Mouse (Mus musculus) liver (tissue): Measurements from ENCODE around the gene Pan2.
"Not testable (repeated sequence)": the region's sequence is repeated elsewhere in the genome, so short reads cannot be mapped to it uniquely, and the experiment has no call there.

Experiments used
- DNase-seq: peaks from one replicate; pipeline ENCODE4 v3.0.0-alpha.2; 2020; ENCODE audit warnings: mixed read lengths

Pan2 gene

DNA sequence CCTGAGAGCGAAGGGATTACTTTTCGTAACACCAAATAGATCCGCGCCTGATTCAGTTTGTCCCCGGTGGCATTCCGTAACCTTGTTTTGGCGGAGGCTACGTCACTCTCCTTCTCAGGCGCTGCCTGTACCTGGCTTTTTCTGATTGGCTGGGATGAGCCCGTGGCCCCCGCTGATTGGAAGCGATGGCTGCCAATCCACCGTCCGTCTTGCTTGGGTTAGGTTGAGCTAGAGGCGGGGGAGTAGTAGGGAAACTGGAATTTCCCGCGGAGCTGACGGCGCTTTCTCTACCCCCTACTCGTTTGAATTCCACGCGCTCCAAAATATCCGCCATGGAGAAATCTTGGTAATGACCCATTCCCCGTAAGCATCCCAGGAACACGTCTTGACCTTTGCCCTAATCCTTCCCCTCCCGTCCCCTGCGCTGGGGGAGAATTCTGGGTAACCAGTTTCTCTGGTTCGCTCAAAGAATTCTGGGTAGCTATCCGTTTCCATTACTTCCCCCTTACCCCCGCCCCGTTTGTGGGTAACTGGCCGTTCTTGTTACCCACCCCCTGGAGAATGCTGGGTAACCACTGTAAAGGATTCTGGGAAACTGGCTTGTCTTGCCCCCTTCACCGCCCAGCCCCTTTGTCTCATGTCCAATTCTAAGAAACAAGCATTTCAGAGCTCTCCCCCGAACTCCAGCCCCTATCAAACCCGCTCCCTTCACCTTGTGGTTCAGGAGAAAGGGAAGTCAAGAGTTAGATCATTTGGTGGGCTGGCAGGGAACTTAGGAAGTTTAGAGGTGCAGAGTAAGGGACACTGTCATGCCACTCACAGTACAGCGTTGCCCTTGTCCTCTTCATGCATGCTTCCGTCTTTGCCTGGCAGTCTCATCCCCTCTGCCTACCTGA is at the start of gene Pan2:
Gene Pan2, plus strand, starts transcription at position 210 of the 896 bp plus-strand sequence.
- peak; percentile 98 for DNase-seq

GRCm38 (mm10) chr10:128253677-128254255 is 49.4 kb upstream of the Pan2 start, which contains the start of gene Apon:
Gene Apon (plus strand): TSS chr10:128254096.
- DNase-seq, result no peak

- DNase-seq, result no peak
Observed at GRCm38 (mm10) chr10:128255925-128256324, 47.2 kb upstream of the Pan2 start.

- DNase-seq, result no peak
Observed at GRCm38 (mm10) chr10:128256328-128256727, 46.8 kb upstream of the Pan2 start.

- peak; percentile 44 for DNase-seq
Observed at GRCm38 (mm10) chr10:128258953-128259352, 44.2 kb upstream of the Pan2 start.

DNA sequence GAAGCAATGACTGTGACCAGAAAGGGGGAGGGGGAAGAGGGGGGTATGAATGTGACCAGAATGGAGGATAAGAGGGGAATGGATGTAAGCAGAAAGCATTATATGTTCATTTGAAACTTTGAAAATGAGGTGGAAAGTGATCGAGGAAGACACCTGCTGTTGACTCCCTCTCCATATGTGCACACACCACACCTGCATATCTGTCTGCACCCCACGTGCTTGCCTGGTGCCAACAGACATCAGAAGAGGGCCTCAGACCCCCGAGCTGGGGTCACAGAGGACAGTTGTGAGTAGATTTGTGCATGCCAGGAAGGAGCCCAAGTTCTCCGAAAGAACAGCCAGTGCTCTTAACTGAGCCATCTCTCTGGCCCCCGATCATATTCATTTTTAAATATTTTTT is 43.2 kb upstream of the Pan2 start:
- no peak for DNase-seq

DNA sequence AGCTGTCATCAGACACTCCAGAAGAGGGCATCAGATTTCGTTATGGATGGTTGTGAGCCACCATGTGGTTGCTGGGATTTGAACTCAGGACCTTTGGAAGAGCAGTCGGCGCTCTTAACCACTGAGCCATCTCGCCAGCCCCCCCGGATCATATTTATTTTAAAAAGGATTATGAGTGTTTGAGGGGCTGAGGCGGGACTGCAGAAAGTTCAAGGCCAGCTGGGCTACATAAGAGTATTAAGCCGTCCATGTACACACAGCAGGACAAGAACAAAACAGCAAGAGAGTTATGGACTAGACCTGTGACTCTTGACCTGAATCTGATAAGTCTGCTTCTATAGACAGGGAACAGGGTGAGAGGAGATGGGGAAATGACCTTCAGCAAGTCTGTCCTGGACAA is 42.8 kb upstream of the Pan2 start:
- DNase-seq, result not testable (repeated sequence)

DNA sequence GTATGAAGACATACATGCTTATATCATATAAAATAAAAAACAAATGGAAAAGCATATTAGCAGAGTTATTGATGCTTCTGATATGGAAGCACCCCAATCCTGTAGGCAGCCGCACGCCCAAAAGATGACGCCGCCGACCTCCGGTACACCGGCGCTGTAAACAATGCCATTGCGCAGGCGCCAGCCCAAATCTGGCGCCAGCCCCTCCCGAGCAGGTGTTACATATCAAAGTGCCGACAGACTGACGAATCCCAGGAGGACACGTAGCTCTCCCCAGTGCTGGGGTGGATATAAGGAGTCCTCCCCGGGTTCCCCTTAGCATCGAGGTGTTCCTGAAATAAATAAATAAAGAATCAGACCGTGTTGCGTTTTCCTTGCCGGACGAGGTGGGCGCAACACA is 40.8 kb upstream of the Pan2 start:
- DNase-seq, result no peak

GRCm38 (mm10) chr10:128263393-128264310 is 39.5 kb upstream of the Pan2 start:
- no peak for DNase-seq

DNA sequence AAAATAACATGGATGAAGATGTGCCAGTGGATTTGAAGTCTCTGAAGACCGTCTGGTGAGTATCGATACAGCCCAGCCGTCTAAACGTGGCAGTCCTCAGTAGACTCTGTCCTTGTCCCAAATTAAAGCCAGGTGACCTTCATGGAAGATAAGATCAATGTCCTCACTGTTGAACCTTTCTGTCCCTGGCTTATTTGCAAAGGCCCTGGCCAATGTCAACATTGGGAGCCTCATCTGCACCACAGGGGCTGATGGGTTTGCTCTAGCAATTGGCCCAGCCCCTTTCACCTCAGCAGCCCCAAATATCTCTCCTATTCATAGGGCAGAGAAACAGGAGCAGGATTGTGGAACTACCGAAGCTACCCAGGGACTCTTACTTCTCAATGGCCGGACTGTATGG is 34.8 kb upstream of the Pan2 start, which contains the start of gene Apof:
Gene Apof, plus strand, starts transcription at position 301 of the 400 bp plus-strand sequence.
- peak; percentile 46 for DNase-seq

GRCm38 (mm10) chr10:128269206-128269910 is 33.8 kb upstream of the Pan2 start:
- DNase-seq, result no peak

GRCm38 (mm10) chr10:128270287-128270841 is 32.8 kb upstream of the Pan2 start, which contains the start of gene Stat2:
Gene Stat2 (plus strand): TSS chr10:128270559.
- DNase-seq, result peak; percentile 98

- no peak for DNase-seq
Observed at GRCm38 (mm10) chr10:128270866-128271265, 32.3 kb upstream of the Pan2 start.

- no peak for DNase-seq
Observed at GRCm38 (mm10) chr10:128271883-128272282, 31.3 kb upstream of the Pan2 start.

DNA sequence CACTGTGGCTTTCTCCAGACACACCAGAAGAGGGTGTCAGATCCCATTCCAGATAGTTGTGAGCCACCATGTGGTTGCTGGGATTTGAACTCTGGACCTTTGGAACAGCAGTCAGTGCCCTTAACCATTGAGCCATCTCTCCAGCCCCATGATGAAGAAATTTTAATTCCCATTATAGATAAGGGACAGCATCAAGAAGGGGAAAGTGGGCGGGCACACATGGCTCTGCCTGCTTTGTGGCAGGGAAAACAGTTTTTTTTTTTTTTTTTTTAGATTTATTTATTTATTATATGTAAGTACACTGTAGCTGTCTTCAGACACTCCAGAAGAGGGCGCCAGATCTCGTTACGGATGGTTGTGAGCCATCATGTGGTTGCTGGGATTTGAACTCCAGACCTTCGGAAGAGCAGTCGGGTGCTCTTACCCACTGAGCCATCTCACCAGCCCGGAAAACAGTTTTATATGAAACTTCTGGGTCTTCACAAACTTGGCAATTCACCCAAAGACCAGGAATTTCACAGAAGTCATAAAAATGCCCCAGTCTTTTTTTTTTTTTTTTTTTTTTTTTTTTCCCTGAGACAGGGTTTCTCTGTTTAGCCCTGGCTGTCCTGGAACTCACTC is 30.2 kb upstream of the Pan2 start:
- DNase-seq, result not testable (repeated sequence)

GRCm38 (mm10) chr10:128275374-128275773 is 27.8 kb upstream of the Pan2 start:
- not testable (repeated sequence) for DNase-seq

DNA sequence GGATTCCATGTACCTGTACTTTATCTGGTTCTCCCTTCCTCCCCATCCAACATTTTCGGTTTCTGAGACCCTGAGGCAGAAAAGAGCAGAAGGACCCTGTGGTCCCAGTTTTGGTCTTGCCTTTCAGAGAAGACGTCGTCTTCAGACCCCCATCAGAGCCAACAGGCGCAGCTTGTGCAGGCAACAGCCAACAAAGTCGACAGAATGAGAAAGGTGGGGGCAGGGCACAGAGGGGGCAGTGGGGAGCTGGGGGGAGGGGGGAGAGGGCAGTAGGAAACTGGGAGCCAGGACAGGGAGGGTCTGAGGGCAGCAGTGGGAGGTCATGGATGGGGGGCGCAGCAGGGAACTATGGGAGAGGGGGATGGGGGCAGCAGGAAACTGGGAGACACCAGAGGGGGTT is 25.0 kb upstream of the Pan2 start:
- no peak for DNase-seq

GRCm38 (mm10) chr10:128280943-128281342 is 22.2 kb upstream of the Pan2 start:
- DNase-seq, result no peak

- DNase-seq, result no peak
Observed at GRCm38 (mm10) chr10:128281682-128282081, 21.5 kb upstream of the Pan2 start.

DNA sequence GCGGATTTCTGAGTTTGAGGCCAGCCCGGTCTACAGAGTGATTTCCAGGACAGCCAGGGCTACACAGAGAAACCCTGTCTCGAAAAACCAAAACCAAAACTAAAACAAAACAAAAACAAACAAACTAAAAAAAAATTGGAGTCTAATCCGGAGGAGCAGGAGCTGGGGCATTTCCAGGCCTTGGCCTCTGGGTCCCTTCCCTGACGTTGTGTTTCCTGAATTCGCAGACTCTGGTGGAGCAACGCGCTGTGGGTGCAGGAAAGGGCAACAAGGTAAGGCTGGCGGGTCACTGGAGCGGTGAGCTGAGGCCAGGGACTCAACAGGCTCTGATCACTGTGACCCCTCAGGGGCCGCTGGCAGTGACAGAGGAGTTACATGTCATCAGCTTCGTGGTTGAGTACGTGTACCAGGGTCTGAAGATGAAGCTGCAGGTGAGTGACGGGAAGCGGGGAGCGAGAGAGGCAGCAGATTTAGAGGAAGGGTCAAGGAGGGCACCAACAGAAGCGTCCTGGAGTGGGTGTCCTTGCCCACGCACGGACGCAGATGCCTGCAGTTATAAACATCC is 20.2 kb upstream of the Pan2 start:
- DNase-seq, result no peak
